ENCODE assay signal across 26 mouse cellular contexts in genomic region chr2:128313948-128314347, GRCm38 (mm10).
DNase-seq lines count a peak whose midpoint lies in the region; ATAC-seq and TF ChIP-seq lines count a peak whose summit lies in the region.
"Had no signal": no experiment of that assay in that cellular context is flagged by ENCODE, and none has a peak within 500 bp of the region (broad histone marks: within the 10 kb centered on the region; RNA-seq: fewer than 3 reads in every experiment).

No protein-coding gene starts in this region.

- H3K4me3 ChIP-seq in heart, postnatal 0 days (ENCODE audit: low read depth, low read length): no peak overlapping the region
- H3K4me3 ChIP-seq in kidney, postnatal 0 days (replicated peaks; ENCODE audit: low read depth, low read length): no peak overlapping the region
- no peak overlapping the region for H3K4me3 ChIP-seq in myocyte
- H3K4me3 ChIP-seq in layer of hippocampus, adult 2 months: no peak overlapping the region
- H3K4me3 ChIP-seq: erythroblast, embryonic 14.5 days; limb, embryonic 12.5 days; liver, embryonic 15.5 days; lung, embryonic 15.5 days; megakaryocyte, embryonic 14.5 days; midbrain, embryonic 13.5 days had no signal

- peaks cover 40% of the 10 kb centered on the region for H3K4me1 ChIP-seq in heart, postnatal 0 days (ENCODE audit: control insufficient read depth, insufficient read depth)
- H3K4me1 ChIP-seq in kidney, postnatal 0 days (replicated peaks; ENCODE audit: insufficient read depth, low read length): 0 out of 2 replicates have a peak, but pooled peaks cover 8% of the 10 kb centered on the region

- no peaks in the 10 kb centered on the region for H3K79me2 ChIP-seq in myocyte (ENCODE audit: control insufficient read depth, insufficient read depth)

- H3K4me2 ChIP-seq in heart, postnatal 0 days (ENCODE audit: low read depth, low read length): no peak overlapping the region
- no peak overlapping the region for H3K4me2 ChIP-seq in kidney, postnatal 0 days (ENCODE audit: low read length)
- H3K4me2 ChIP-seq in myocyte (ENCODE audit: low read depth): peak overlapping the region; percentile 41
- H3K4me2 ChIP-seq: heart, embryonic 11.5 days; limb, embryonic 12.5 days; liver, embryonic 15.5 days; lung, embryonic 15.5 days; midbrain, embryonic 13.5 days had no signal

- TF ChIP-seq POLR2A in myocyte (IDR thresholded peaks at IDR 0.05; ENCODE audit: insufficient read length, low read depth): no peak

- WGBS in heart, postnatal 0 days: 93% methylated on average over 1 of the region's 1 CpGs
- WGBS in kidney, postnatal 0 days: 56% methylated on average over 1 of the region's 1 CpGs

- H3K9me3 ChIP-seq in heart, postnatal 0 days (replicated peaks; ENCODE audit: control insufficient read depth, low read length): no peaks in the 10 kb centered on the region
- H3K9me3 ChIP-seq in kidney, postnatal 0 days (replicated peaks; ENCODE audit: low read length): no peaks in the 10 kb centered on the region
- H3K9me3 ChIP-seq: limb, embryonic 12.5 days; liver, embryonic 15.5 days; lung, embryonic 15.5 days; megakaryocyte, embryonic 14.5 days; midbrain, embryonic 13.5 days had no signal

- DNase-seq in heart, postnatal 0 days (ENCODE audit: low spot score): no peak
- DNase-seq in heart, adult 8-10 months (ENCODE audit: low spot score): no peak
- DNase-seq in kidney, postnatal 0 days (ENCODE audit: low spot score): no peak
- DNase-seq in kidney, postnatal 36 days: no peak
- peak; percentile 71 for DNase-seq in embryo, embryonic 11 days
- no peak for DNase-seq in lung, postnatal 10 days
- no peak for DNase-seq in layer of hippocampus, adult 2 months (ENCODE audit: low spot score in 2 of 2)
- DNase-seq: adrenal gland, adult 2 months; adrenal gland, postnatal 36 days; gastrocnemius, postnatal 14 days; kidney, adult 9 months; lung, postnatal 36 days; right cerebral cortex, postnatal 4 days; thymus, adult 18-20 months; thymus, postnatal 25 days had no signal

- H3K36me3 ChIP-seq in heart, postnatal 0 days (replicated peaks; ENCODE audit: control insufficient read depth, insufficient read depth, low read length): no peaks in the 10 kb centered on the region
- no peaks in the 10 kb centered on the region for H3K36me3 ChIP-seq in kidney, postnatal 0 days (ENCODE audit: insufficient read depth, low read length)
- no peaks in the 10 kb centered on the region for H3K36me3 ChIP-seq in myocyte (ENCODE audit: control insufficient read depth, insufficient read depth)
- H3K36me3 ChIP-seq: limb, embryonic 12.5 days; liver, embryonic 15.5 days; lung, embryonic 15.5 days; midbrain, embryonic 13.5 days had no signal

- ATAC-seq in heart, postnatal 0 days (ENCODE audit: insufficient read depth, low read depth): no peak
- ATAC-seq in kidney, postnatal 0 days (replicated peaks; ENCODE audit: low FRiP score, low read depth): peak; percentile 59; the same call in 1 of the 2 replicates
- ATAC-seq: forebrain, embryonic 16.5 days; hindbrain, embryonic 16.5 days; midbrain, embryonic 13.5 days had no signal

- no peak overlapping the region for H3ac ChIP-seq in myocyte (ENCODE audit: control insufficient read depth, insufficient read length)

- H3K27me3 ChIP-seq in heart, postnatal 0 days (ENCODE audit: control insufficient read depth, insufficient read depth, low read length): no peaks in the 10 kb centered on the region
- no peaks in the 10 kb centered on the region for H3K27me3 ChIP-seq in kidney, postnatal 0 days (ENCODE audit: insufficient read depth, low read length)
- no peaks in the 10 kb centered on the region for H3K27me3 ChIP-seq in myocyte (ENCODE audit: control insufficient read depth, insufficient read depth, insufficient read length)
- H3K27me3 ChIP-seq: limb, embryonic 12.5 days; liver, embryonic 15.5 days; lung, embryonic 15.5 days; megakaryocyte, embryonic 14.5 days had no signal

- H3K27ac ChIP-seq in heart, postnatal 0 days (ENCODE audit: low read depth): 0 out of 2 replicates have a peak overlapping the region, but pooled peaks have one; percentile 90
- no peak overlapping the region for H3K27ac ChIP-seq in kidney, postnatal 0 days
- H3K27ac ChIP-seq in layer of hippocampus, adult 2 months: no peak overlapping the region
- H3K27ac ChIP-seq: limb, embryonic 12.5 days; liver, embryonic 15.5 days; lung, embryonic 15.5 days; midbrain, embryonic 13.5 days; stomach, postnatal 0 days had no signal

- H3K9ac ChIP-seq in heart, postnatal 0 days (replicated peaks; ENCODE audit: low read depth, low read length): no peak overlapping the region
- H3K9ac ChIP-seq in kidney, postnatal 0 days (ENCODE audit: low read depth, low read length): no peak overlapping the region
- H3K9ac ChIP-seq: limb, embryonic 12.5 days; liver, embryonic 15.5 days; lung, embryonic 15.5 days; midbrain, embryonic 13.5 days had no signal

- no peak for TF ChIP-seq CTCF in heart, postnatal 0 days (IDR thresholded peaks at IDR 0.05; ENCODE audit: low read depth)
- no peak for TF ChIP-seq CTCF in kidney, postnatal 0 days (IDR thresholded peaks at IDR 0.05; ENCODE audit: low read depth)
- TF ChIP-seq CTCF in layer of hippocampus, adult 2 months (conservative IDR thresholded peaks at IDR 0.05): no peak

- TF ChIP-seq EP300 in heart, postnatal 0 days (IDR thresholded peaks at IDR 0.05; ENCODE audit: low read depth): no peak

TF ChIP-seq in myocyte, 11 proteins besides CTCF, POLR2A, EP300 and RAD21:
- TF ChIP-seq MYOG (IDR thresholded peaks at IDR 0.05; ENCODE audit: control insufficient read depth in 1 of 3, insufficient read depth in 1 of 3, insufficient read length in 2 of 3, low read depth in 2 of 3) (no peak), REST (IDR thresholded peaks at IDR 0.05; ENCODE audit: insufficient read depth, insufficient read length) (no peak), TCF3 (IDR thresholded peaks at IDR 0.05; ENCODE audit: insufficient read length, low read depth) (no peak), E2F4 (IDR thresholded peaks at IDR 0.05; ENCODE audit: insufficient read depth) (no peak), MAX (IDR thresholded peaks at IDR 0.05; ENCODE audit: low read depth) (no peak), MYOD1 (IDR thresholded peaks at IDR 0.05; ENCODE audit: control insufficient read depth in 1 of 3, insufficient read length in 2 of 3, low read depth in 2 of 3) (no peak), SRF (IDR thresholded peaks at IDR 0.05; ENCODE audit: control insufficient read depth, insufficient read length, low read depth) (no peak), TCF12 (IDR thresholded peaks at IDR 0.05; ENCODE audit: insufficient read depth, poor library complexity, severe bottlenecking) (no peak), CEBPB (IDR thresholded peaks at IDR 0.05; ENCODE audit: insufficient read depth, poor library complexity, severe bottlenecking) (no peak), POLR2AphosphoS2 (IDR thresholded peaks at IDR 0.05; ENCODE audit: insufficient read length, low read depth) (no peak), USF1 (IDR thresholded peaks at IDR 0.05; ENCODE audit: low read depth) (no peak)
